8 mouse cellular contexts compared by ENCODE assay signal in genomic region chr3:106448571-106448970, GRCm38 (mm10). TPM values are rescaled to one million over a fixed set of nuclear protein-coding genes. Genes with fewer than 3 reads are reported as not detected.
DNase-seq lines count a peak whose midpoint lies in the region; ATAC-seq and TF ChIP-seq lines count a peak whose summit lies in the region.
"Had no signal": no experiment of that assay in that cellular context is flagged by ENCODE, and none has a peak within 500 bp of the region (broad histone marks: within the 10 kb centered on the region; RNA-seq: fewer than 3 reads in every experiment).

No protein-coding gene starts in this region.

- TF ChIP-seq CTCF in lung, embryonic 14.5 days (IDR thresholded peaks at IDR 0.05; ENCODE audit: low read depth), result peak; percentile 73

- no peak overlapping the region for H3K4me3 ChIP-seq in forebrain, embryonic 15.5 days
- H3K4me3 ChIP-seq in kidney, embryonic 16.5 days (ENCODE audit: low read length), result no peak overlapping the region
- H3K4me3 ChIP-seq in lung, embryonic 14.5 days (ENCODE audit: low read depth, low read length), result no peak overlapping the region
- H3K4me3 ChIP-seq: heart, embryonic 15.5 days had no signal

- H3K9me3 ChIP-seq in forebrain, embryonic 15.5 days, result no peaks in the 10 kb centered on the region
- H3K9me3 ChIP-seq in kidney, embryonic 16.5 days (ENCODE audit: low read length), result no peaks in the 10 kb centered on the region
- H3K9me3 ChIP-seq in lung, embryonic 14.5 days (ENCODE audit: low read depth, low read length), result no peaks in the 10 kb centered on the region
- H3K9me3 ChIP-seq: heart, embryonic 15.5 days had no signal

- no peak overlapping the region for H3K4me2 ChIP-seq in forebrain, embryonic 15.5 days (replicated peaks)
- H3K4me2 ChIP-seq in kidney, embryonic 16.5 days (replicated peaks; ENCODE audit: low read depth, low read length), result no peak overlapping the region
- no peak overlapping the region for H3K4me2 ChIP-seq in lung, embryonic 14.5 days
- H3K4me2 ChIP-seq: heart, embryonic 15.5 days had no signal

- no peaks in the 10 kb centered on the region for H3K4me1 ChIP-seq in forebrain, embryonic 15.5 days
- no peaks in the 10 kb centered on the region for H3K4me1 ChIP-seq in kidney, embryonic 16.5 days (ENCODE audit: insufficient read depth, low read length)
- no peaks in the 10 kb centered on the region for H3K4me1 ChIP-seq in lung, embryonic 14.5 days (ENCODE audit: insufficient read depth)
- H3K4me1 ChIP-seq: heart, embryonic 15.5 days had no signal

- H3K36me3 ChIP-seq in forebrain, embryonic 15.5 days, result no peaks in the 10 kb centered on the region
- H3K36me3 ChIP-seq in kidney, embryonic 16.5 days (ENCODE audit: insufficient read depth, low read length), result no peaks in the 10 kb centered on the region
- no peaks in the 10 kb centered on the region for H3K36me3 ChIP-seq in lung, embryonic 14.5 days (ENCODE audit: insufficient read depth)
- H3K36me3 ChIP-seq: heart, embryonic 15.5 days had no signal

- ATAC-seq in forebrain, embryonic 15.5 days (replicated peaks), result peak; percentile 86
- ATAC-seq in kidney, embryonic 16.5 days (ENCODE audit: low FRiP score, low TSS enrichment), result peak; percentile 73; the same call in 1 of the 2 replicates
- peak; percentile 76 for ATAC-seq in lung, embryonic 14.5 days (ENCODE audit: insufficient read depth)

- H3K27me3 ChIP-seq in forebrain, embryonic 15.5 days, result no peaks in the 10 kb centered on the region
- H3K27me3 ChIP-seq in kidney, embryonic 16.5 days (ENCODE audit: insufficient read depth, low read length), result no peaks in the 10 kb centered on the region
- H3K27me3 ChIP-seq in lung, embryonic 14.5 days (ENCODE audit: insufficient read depth, low read length), result no peaks in the 10 kb centered on the region
- H3K27me3 ChIP-seq: heart, embryonic 15.5 days had no signal

- peak; percentile 15 for DNase-seq in 3134 (ENCODE audit: extremely low read depth, insufficient read length, low spot score)
- DNase-seq in CD4-positive helper T cell, adult 2 months (ENCODE audit: low read depth, low spot score), result peak; percentile 79
- DNase-seq in c-Kit-positive CD71-positive TER-119-negative erythroid progenitor cells, embryonic 14.5 days (ENCODE audit: low read depth), result peak; percentile 20
- peak; percentile 77 for DNase-seq in lung, embryonic 14.5 days
- peak; percentile 25 to 36 for DNase-seq in right cerebral cortex, postnatal 10 days (ENCODE audit: low spot score in 2 of 2)

- no peak overlapping the region for H3K27ac ChIP-seq in forebrain, embryonic 15.5 days (replicated peaks)
- no peak overlapping the region for H3K27ac ChIP-seq in kidney, embryonic 16.5 days (ENCODE audit: low read length)
- H3K27ac ChIP-seq in lung, embryonic 14.5 days (ENCODE audit: low read depth), result no peak overlapping the region
- H3K27ac ChIP-seq: heart, embryonic 15.5 days had no signal

- H3K9ac ChIP-seq in forebrain, embryonic 15.5 days (replicated peaks), result no peak overlapping the region
- H3K9ac ChIP-seq in kidney, embryonic 16.5 days (replicated peaks; ENCODE audit: low read length), result no peak overlapping the region
- H3K9ac ChIP-seq in lung, embryonic 14.5 days, result no peak overlapping the region
- H3K9ac ChIP-seq: heart, embryonic 15.5 days had no signal

RNA-seq across cellular contexts. Expression of gene Dennd2d, which starts 33.6 kb away (rescaled TPM):
- 0.09 and 0.34 TPM in 2 replicates for polyA plus RNA-seq in forebrain, embryonic 15.5 days (2015; fragmentation: Nextera tagmentation; extraction: Ambion mirVana)
- 8.1 and 8.7 TPM in 2 replicates for polyA plus RNA-seq in kidney, embryonic 16.5 days (2015; fragmentation: Nextera tagmentation; extraction: Ambion mirVana)
- polyA plus RNA-seq in lung, embryonic 14.5 days (2014; fragmentation: Nextera tagmentation; extraction: Ambion mirVana), result 7.8 and 8.8 TPM in 2 replicates

RNA-seq across cellular contexts. Expression of gene Chil6, which starts 42.6 kb away (rescaled TPM):
- not detected in 2 replicates for polyA plus RNA-seq in forebrain, embryonic 15.5 days (2015; fragmentation: Nextera tagmentation; extraction: Ambion mirVana)
- polyA plus RNA-seq in kidney, embryonic 16.5 days (2015; fragmentation: Nextera tagmentation; extraction: Ambion mirVana), result not detected in 2 replicates
- not detected in 2 replicates for polyA plus RNA-seq in lung, embryonic 14.5 days (2014; fragmentation: Nextera tagmentation; extraction: Ambion mirVana)
- polyA plus RNA-seq: heart, embryonic 15.5 days had no signal

Comparison
In these comparisons a context has a peak if more than half of its experiments do, and no peak if none do; other contexts are left out.
1. DNase-seq: peak in every context shown above with its lines; median percentile 79 in CD4-positive helper T cell, adult 2 months; 77 in lung, embryonic 14.5 days; 30 in right cerebral cortex, postnatal 10 days; 20 in c-Kit-positive CD71-positive TER-119-negative erythroid progenitor cells, embryonic 14.5 days; 15 in 3134.